Mouse (Mus musculus) CH12.LX (cell line): ENCODE measurements around the gene Spaca7.

Experiments used
- CTCF ChIP-seq, 2 experiments: IDR thresholded peaks in 1 of 2; conservative IDR thresholded peaks in 1 of 2; 2 replicates each; pipeline ENCODE4 v1.5.1; 2011 to 2012; ENCODE audit warnings: low read depth in 2 of 2, low read length in 2 of 2, improper control_type of control experiment in 1 of 2, inconsistent platforms in 1 of 2, mild to moderate bottlenecking in 1 of 2, moderate library complexity in 1 of 2
- KAT2A ChIP-seq: IDR thresholded peaks from 2 replicates; pipeline ENCODE4 v1.6.1; 2012; ENCODE audit warnings: low read length, improper control_type of control experiment, inconsistent platforms; ENCODE audit not compliant: insufficient replicate concordance
- NELFE ChIP-seq: IDR thresholded peaks from 2 replicates; pipeline ENCODE4 v1.6.1; 2011; ENCODE audit warnings: low read depth, low read length, improper control_type of control experiment

- peak; percentile 35 to 73; a peak in 2 of 4 replicates for TF ChIP-seq CTCF (conservative IDR thresholded peaks at IDR 0.05 in 1 of 2, IDR thresholded peaks at IDR 0.05 in 1 of 2; ENCODE audit: low read depth in 2 of 2, low read length in 2 of 2)
- TF ChIP-seq KAT2A, result no peak
- TF ChIP-seq NELFE, result no peak
These were observed 11.3 kb upstream of the Spaca7 start for GRCm38 (mm10) chr8:12561403-12561960.
